Mouse (Mus musculus) regulatory T cell (primary cell): ENCODE data around the gene Olfr282.

Source experiments
- in situ Hi-C: fragments of 300-600 bp; cut with MboI, MseI; formaldehyde crosslinking; loops from one replicate; pipeline ENCODE4 v1.15.1; 2025; ENCODE audit warnings: high pct_unique_total_duplicates

Gene Olfr282

DNA sequence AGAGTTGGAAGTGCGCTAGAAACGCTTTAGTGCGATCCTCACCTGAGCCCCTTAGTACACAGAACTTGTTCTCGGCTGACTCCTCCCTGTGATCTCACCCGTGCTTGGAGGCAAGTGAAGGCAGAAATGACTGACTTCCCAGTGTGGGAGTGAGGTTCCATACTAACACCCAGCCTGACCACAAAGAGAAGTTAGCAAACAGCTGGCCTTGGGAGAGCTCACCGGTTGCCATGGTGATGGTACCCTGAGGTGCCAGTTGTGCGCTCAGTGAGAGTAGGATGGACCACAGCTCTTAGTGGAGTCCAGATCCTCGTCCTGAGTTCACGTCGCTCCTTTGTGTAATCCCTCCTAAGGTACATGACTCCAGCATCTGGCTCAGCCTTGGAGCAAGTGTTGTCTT lies 43.9 kb downstream of the Olfr282 start:
- in situ Hi-C loops = loop anchor here (10.0 kb wide), 1 partner anchor 450 kb away; no protein-coding TSS in a partner anchor

DNA sequence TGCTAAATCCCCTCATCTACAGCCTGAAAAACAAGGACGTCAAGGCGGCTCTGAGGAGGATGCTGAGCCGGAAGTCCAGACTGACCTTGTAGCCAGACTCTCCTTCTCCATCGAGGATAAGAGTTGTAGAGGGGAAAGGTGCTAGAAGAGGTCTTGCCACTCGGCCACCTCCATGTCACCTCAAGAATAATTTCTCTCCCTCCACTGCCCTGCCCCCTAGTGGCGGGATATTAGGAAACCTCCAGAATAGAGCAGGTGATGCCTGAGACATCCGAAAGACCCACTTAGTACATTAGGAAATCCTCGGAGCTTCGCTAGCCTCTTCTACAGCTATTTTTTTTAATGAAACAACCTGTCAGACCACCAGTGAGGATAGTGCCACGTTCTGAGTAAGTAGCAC lies 44.4 kb downstream of the Olfr282 start:
- in situ Hi-C loops = loop anchor here (10.0 kb wide), 1 partner anchor 451 kb away; no protein-coding TSS in a partner anchor

DNA sequence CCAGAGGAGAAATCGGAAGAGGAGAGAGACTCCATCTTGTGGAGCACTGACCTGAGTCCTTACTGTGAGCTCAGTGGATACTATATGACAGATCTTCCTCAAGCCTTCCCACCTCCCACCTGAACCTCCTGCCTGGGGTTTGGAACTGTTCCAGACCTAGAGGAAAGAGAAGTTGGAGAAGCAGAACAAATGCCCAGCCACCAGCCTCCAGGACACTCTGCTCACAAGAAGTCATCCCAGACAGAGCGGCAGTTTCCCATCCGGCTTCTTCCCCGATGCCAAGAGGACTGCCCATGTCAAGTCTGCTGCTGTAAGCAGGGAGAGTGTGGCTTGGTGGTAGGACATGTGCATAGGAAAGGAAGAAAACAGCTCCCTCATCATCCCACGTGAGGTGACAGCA lies 45.3 kb downstream of the Olfr282 start:
- in situ Hi-C loops = loop anchor here (10.0 kb wide), 1 partner anchor 451 kb away; no protein-coding TSS in a partner anchor

GRCm38 (mm10) chr15:98479568-98480102 lies 48.6 kb downstream of the Olfr282 start:
- in situ Hi-C loops = loop anchor here (10.0 kb wide), 1 partner anchor 455 kb away; no protein-coding TSS in a partner anchor

- in situ Hi-C loops = no loop called here
These were observed 51.7 kb downstream of the Olfr282 start, which contains the start of gene Lalba for GRCm38 (mm10) chr15:98482701-98483100. Lalba (minus strand) TSS chr15:98482721.

DNA sequence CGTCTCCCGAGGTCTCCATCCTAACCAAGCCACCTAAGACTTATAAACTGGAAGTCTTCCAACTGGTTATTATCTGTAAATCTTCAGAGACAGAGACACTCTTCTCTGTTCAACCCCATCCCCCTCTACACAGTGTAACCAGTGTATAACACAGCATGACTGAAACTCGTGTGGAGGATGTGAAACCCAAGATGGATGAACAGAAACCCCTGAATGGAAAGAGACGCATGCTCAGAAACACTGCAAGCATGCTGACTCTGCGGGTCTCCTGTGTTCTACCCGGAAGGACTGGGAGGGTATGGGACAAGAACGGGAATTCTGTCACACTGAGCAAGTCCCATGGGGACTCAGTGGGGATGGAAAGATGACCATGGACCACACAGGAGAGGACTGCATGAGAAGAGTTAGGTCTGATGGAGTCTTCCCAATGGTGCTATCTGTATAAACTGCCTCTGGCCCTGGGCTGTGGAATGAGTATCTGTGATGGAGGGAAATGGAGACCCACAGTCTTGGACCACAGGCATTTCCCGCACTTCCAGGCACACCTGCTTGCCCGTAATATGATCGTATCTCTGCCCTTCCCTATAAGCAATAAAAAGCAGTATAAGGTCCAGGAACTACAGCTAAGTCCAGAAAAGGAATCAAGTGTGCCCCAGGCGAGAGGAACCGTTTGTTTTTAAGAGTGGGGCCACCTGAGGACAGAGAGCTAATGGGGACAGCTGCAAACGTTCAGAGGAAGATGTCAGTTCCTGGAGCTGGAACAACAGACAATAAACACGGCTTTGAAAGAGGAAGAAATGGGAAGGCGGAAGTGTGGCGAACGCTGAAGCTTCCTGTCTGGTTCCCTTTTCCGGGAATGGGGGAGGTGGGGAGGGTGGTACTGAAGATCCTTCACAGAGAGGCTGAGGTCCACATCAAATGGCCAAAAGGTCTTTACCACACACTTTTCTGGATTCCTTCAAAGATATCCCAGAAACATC lies 53.2 kb downstream of the Olfr282 start:
- in situ Hi-C loops = no loop called here

DNA sequence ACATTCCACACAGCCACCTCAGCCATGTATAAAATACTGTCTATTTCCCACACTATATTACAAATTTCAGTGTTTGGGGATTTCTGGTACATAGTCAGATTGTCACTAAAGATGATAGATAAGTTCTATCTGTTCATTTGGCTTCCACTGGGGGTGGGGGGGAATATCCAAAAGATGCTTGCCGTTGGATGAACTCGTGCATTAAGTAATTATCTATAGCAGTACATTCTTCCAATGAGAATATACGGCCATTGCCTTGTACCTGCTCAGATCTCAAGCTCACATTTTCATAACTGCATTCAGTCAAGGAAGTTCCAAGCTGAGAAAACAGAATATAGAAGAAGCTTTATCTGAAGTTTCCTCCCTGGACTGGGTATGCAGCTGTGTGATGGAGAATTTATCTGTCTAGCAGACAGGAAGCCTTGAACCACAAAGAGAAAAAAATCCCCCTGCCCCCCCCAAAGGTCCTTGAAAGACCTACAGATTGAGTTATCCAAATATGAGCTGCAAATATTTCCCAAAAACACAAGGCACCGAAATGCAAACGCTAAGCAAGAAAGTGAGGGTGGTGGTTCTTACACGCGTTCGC lies 55.5 kb downstream of the Olfr282 start:
- in situ Hi-C loops = no loop called here
